Mouse (Mus musculus): ENCODE results near the gene Rhob. TPM values are rescaled to one million over a fixed set of nuclear protein-coding genes. Genes with fewer than 3 reads are reported as not detected.

Rhob gene
- polyA plus RNA-seq, 1 experiment from 2014 or later = 39.3 TPM

DNA sequence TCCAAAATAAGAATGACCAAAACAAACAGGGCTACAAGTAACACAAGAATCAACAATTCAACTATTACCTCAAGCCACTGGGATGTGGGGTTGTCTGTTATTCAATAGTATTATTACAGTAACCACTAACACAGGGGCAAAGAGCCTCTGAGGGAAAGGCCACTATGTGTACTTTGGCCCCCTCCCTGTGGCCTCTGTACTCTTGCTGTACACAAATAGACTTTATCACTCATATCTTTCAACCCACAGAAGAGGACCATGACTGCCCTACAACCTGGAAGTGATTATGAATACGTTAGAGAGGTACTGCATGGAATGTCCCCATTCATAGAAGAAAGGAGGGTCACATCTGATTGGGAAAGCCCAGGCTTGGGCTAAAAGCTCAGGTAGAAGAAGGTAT is 35.1 kb upstream of the Rhob start:
- 0 out of 2 replicates have a peak, but pooled peaks cover 2% of the 10 kb centered on the region for H3K4me1 ChIP-seq (ENCODE audit: control insufficient read depth, insufficient read depth, low read length)
- no peak for ATAC-seq (replicated peaks; ENCODE audit: extremely low read depth, insufficient read depth, low FRiP score)
- H3K27me3 ChIP-seq (ENCODE audit: control insufficient read depth, insufficient read depth, low read length) = no peaks in the 10 kb centered on the region
- no peaks in the 10 kb centered on the region for H3K9me3 ChIP-seq (replicated peaks; ENCODE audit: control insufficient read depth, low read length)
- no peak overlapping the region for H3K27ac ChIP-seq (ENCODE audit: low read length)
- no peak overlapping the region for H3K4me3 ChIP-seq (ENCODE audit: low read length)
- no peak overlapping the region for H3K4me2 ChIP-seq (ENCODE audit: low read depth, low read length)
- 35% methylated on average over 1 of the region's 1 CpGs for WGBS
- no peaks in the 10 kb centered on the region for H3K36me3 ChIP-seq (ENCODE audit: control insufficient read depth, insufficient read depth)
- H3K9ac ChIP-seq (ENCODE audit: low read length) = no peak overlapping the region

DNA sequence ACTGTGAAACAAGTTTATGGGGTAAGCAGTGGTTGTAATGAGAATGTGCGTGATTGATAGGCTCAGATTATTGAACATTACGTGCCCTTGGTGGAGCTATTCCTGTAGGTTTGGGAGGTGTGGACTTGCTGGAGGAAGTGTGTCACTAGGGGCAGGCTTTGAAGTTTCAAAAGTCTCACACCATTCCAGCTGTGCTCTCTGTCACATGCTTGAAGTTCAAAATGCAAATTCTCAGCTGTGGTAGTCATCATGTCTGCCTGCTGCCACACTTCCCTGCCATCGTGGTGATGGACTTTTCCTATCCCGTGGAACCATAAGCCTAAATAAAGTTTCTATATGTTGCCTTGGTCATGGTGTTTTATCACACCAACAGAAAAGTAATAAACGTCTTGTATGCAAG is 28.0 kb upstream of the Rhob start:
- 61% methylated on average over 5 of the region's 5 CpGs for WGBS
- no peak for ATAC-seq (replicated peaks; ENCODE audit: extremely low read depth, insufficient read depth, low FRiP score)

DNA sequence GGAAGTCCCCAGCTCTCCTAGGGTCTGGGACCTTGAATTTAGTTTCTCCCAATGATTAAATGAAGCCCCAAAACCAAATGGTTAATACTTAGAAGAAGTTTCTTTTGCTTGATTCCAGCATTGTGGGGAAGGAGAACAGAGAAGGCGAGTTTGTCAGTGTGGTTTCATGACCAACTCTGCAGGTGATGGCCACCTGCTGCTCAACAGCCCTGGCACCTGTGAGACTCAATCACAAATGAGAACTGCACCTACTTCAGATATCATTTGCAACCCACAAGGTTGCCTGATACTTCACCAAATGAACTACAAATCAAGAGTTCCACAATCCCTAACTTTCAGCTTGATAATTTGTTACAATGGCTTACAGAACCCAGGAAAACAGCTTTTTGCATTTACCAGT is 27.4 kb upstream of the Rhob start:
- Histone ChIP-seq H3K9me3 (replicated peaks; ENCODE audit: control insufficient read depth, low read length) (no peaks in the 10 kb centered on the region), H3K4me2 (ENCODE audit: low read depth, low read length) (no peak overlapping the region), H3K4me3 (ENCODE audit: low read length) (no peak overlapping the region), H3K9ac (ENCODE audit: low read length) (no peak overlapping the region), H3K27me3 (ENCODE audit: control insufficient read depth, insufficient read depth, low read length) (no peaks in the 10 kb centered on the region), H3K27ac (ENCODE audit: low read length) (no peak overlapping the region), H3K4me1 (ENCODE audit: control insufficient read depth, insufficient read depth, low read length) (peaks cover 10% of the 10 kb centered on the region; the same call in 1 of the 2 replicates), H3K36me3 (ENCODE audit: control insufficient read depth, insufficient read depth) (no peaks in the 10 kb centered on the region)
- ATAC-seq (replicated peaks; ENCODE audit: extremely low read depth, insufficient read depth, low FRiP score) = no peak
- 70% methylated on average over 1 of the region's 1 CpGs for WGBS

More for the DNA sequence above, 28.0 kb upstream of the Rhob start:
- no peaks in the 10 kb centered on the region for H3K27me3 ChIP-seq (ENCODE audit: control insufficient read depth, insufficient read depth, low read length)
- H3K9ac ChIP-seq (ENCODE audit: low read length) = no peak overlapping the region
- no peaks in the 10 kb centered on the region for H3K36me3 ChIP-seq (ENCODE audit: control insufficient read depth, insufficient read depth)
- no peaks in the 10 kb centered on the region for H3K9me3 ChIP-seq (replicated peaks; ENCODE audit: control insufficient read depth, low read length)
- no peak overlapping the region for H3K4me3 ChIP-seq (ENCODE audit: low read length)
- no peak overlapping the region for H3K27ac ChIP-seq (ENCODE audit: low read length)
- H3K4me1 ChIP-seq (ENCODE audit: control insufficient read depth, insufficient read depth, low read length) = peaks cover 4% of the 10 kb centered on the region; the same call in 1 of the 2 replicates
- no peak overlapping the region for H3K4me2 ChIP-seq (ENCODE audit: low read depth, low read length)

- H3K9me3 ChIP-seq (replicated peaks; ENCODE audit: control insufficient read depth, low read length) = no peaks in the 10 kb centered on the region
- WGBS = 76% methylated on average over 5 of the region's 5 CpGs
- peaks cover 36% of the 10 kb centered on the region for H3K4me1 ChIP-seq (ENCODE audit: control insufficient read depth, insufficient read depth, low read length)
- ATAC-seq (replicated peaks; ENCODE audit: extremely low read depth, insufficient read depth, low FRiP score) = no peak
- no peaks in the 10 kb centered on the region for H3K36me3 ChIP-seq (ENCODE audit: control insufficient read depth, insufficient read depth)
- H3K27ac ChIP-seq (ENCODE audit: low read length) = no peak overlapping the region
- no peak overlapping the region for H3K4me2 ChIP-seq (ENCODE audit: low read depth, low read length)
- no peak overlapping the region for H3K4me3 ChIP-seq (ENCODE audit: low read length)
- no peaks in the 10 kb centered on the region for H3K27me3 ChIP-seq (ENCODE audit: control insufficient read depth, insufficient read depth, low read length)
- no peak overlapping the region for H3K9ac ChIP-seq (ENCODE audit: low read length)
These were observed 24.3 kb upstream of the Rhob start for GRCm38 (mm10) chr12:8524062-8524461.

DNA sequence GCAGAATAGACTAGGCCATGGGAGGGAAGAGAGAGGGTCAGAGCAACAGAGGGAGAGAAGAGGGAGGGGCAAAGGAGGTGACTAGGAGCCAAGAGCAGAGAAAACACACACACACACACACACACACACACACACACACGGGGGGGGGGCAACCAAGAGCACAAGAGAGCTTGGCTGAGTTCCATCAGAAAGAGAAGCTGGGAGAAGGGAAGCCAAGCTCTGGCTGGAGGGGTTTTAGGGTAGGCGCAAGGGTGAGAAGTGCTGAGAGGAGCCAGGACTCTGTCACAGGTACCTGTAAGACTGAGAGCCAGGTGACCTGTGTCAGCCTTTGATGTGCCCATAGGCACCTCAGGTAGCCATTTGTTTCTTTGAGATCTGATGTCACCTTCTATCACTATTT is 22.9 kb upstream of the Rhob start:
- Histone ChIP-seq H3K4me3 (ENCODE audit: low read length) (no peak overlapping the region), H3K36me3 (ENCODE audit: control insufficient read depth, insufficient read depth) (no peaks in the 10 kb centered on the region), H3K9me3 (replicated peaks; ENCODE audit: control insufficient read depth, low read length) (no peaks in the 10 kb centered on the region), H3K9ac (ENCODE audit: low read length) (no peak overlapping the region), H3K4me1 (ENCODE audit: control insufficient read depth, insufficient read depth, low read length) (peaks cover 33% of the 10 kb centered on the region), H3K27ac (ENCODE audit: low read length) (peak overlapping the region; percentile 95; the same call in 1 of the 2 replicates), H3K4me2 (ENCODE audit: low read depth, low read length) (no peak overlapping the region), H3K27me3 (ENCODE audit: control insufficient read depth, insufficient read depth, low read length) (no peaks in the 10 kb centered on the region)
- 50% methylated on average over 2 of the region's 2 CpGs for WGBS
- ATAC-seq (replicated peaks; ENCODE audit: extremely low read depth, insufficient read depth, low FRiP score) = no peak

DNA sequence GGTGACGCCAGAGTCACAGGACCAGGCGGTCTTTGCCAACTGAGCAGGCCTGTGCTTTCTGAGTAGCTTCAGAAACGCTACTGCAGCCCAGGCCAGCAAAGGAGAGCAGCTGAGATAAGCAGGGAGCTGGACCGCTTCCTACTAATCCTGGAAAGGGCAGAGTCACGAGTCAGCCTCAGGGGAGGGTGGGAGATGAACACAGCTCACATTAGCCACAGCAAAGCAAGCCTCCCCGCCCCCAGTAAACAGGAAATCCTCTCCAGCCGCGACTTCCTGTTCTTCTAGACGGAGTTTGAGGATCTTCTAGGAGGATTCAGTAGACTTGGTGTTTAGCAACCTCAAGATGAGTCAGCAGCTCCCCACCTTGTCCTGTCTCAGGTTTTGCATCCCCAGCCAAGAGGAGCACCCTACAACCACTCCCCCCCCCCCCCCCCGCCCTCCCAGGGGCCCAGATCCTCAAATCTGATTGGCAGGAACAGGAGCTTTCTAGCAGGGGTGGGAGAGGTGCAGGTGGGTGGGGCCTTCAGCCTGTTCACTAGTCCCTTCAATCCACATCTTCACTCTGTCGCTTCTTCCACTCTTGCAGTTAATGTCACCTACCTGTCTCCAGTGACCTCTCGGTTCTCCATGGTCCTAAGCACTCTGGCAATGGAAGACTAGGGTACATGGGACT is 21.7 kb upstream of the Rhob start:
- no peaks in the 10 kb centered on the region for H3K27me3 ChIP-seq (ENCODE audit: control insufficient read depth, insufficient read depth, low read length)
- no peaks in the 10 kb centered on the region for H3K36me3 ChIP-seq (ENCODE audit: control insufficient read depth, insufficient read depth)
- no peaks in the 10 kb centered on the region for H3K9me3 ChIP-seq (replicated peaks; ENCODE audit: control insufficient read depth, low read length)
- peak overlapping the region; percentile 16 for H3K9ac ChIP-seq (ENCODE audit: low read length)
- WGBS = 16% methylated on average over 11 of the region's 12 CpGs
- peak; percentile 94 for ATAC-seq (replicated peaks; ENCODE audit: extremely low read depth, insufficient read depth, low FRiP score)
- H3K4me3 ChIP-seq (ENCODE audit: low read length) = peak overlapping the region; percentile 8; the same call in 1 of the 2 replicates
- peaks cover 33% of the 10 kb centered on the region for H3K4me1 ChIP-seq (ENCODE audit: control insufficient read depth, insufficient read depth, low read length)
- peak overlapping the region; percentile 46 for H3K4me2 ChIP-seq (ENCODE audit: low read depth, low read length)
- peak overlapping the region; percentile 95 for H3K27ac ChIP-seq (ENCODE audit: low read length)

DNA sequence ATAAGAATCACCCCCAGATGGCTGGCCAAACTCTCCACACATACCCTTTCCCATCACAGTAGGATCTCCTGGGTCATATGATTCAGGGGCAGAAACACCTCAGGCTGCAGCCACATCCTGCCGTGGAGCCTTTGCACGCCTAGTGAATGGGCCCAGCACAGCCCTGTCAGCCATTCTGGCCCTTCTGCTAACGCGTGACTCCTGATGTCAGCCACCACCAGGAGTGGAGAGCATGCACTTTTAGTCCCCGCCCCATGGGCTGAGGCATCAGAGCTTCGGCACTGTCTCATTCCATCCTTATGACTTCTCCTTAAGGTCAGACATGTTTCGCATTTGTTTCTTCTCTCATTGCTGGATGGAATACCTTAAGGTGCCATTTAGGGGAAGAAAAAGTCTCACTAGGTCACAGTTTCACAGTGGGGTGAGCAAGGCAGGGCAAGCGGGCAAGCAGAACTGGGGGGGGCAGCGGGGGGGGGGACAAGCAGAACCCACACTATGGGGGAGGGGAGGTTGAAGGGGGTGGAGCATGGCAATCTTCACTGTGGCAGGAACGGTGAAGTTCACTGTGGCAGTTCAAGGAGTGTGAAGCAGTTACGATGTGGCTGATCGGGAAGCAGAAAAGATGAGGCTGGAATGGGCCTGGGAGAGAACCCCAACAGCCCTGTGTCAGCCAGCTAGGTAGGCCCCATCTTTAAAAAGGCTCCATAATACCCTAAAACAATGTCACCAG is 19.8 kb upstream of the Rhob start:
- whole genome bisulfite sequencing = 46% methylated on average over 12 of the region's 12 CpGs
- peak overlapping the region; percentile 15; the same call in 1 of the 2 replicates for H3K9ac ChIP-seq (ENCODE audit: low read length)
- ATAC-seq (replicated peaks; ENCODE audit: extremely low read depth, insufficient read depth, low FRiP score) = no peak
- peaks cover 33% of the 10 kb centered on the region for H3K4me1 ChIP-seq (ENCODE audit: control insufficient read depth, insufficient read depth, low read length)
- peak overlapping the region; percentile 15; the same call in 1 of the 2 replicates for H3K4me2 ChIP-seq (ENCODE audit: low read depth, low read length)
- no peak overlapping the region for H3K4me3 ChIP-seq (ENCODE audit: low read length)
- H3K36me3 ChIP-seq (ENCODE audit: control insufficient read depth, insufficient read depth) = no peaks in the 10 kb centered on the region
- no peaks in the 10 kb centered on the region for H3K27me3 ChIP-seq (ENCODE audit: control insufficient read depth, insufficient read depth, low read length)
- H3K9me3 ChIP-seq (replicated peaks; ENCODE audit: control insufficient read depth, low read length) = no peaks in the 10 kb centered on the region
- peak overlapping the region; percentile 55 for H3K27ac ChIP-seq (ENCODE audit: low read length)

DNA sequence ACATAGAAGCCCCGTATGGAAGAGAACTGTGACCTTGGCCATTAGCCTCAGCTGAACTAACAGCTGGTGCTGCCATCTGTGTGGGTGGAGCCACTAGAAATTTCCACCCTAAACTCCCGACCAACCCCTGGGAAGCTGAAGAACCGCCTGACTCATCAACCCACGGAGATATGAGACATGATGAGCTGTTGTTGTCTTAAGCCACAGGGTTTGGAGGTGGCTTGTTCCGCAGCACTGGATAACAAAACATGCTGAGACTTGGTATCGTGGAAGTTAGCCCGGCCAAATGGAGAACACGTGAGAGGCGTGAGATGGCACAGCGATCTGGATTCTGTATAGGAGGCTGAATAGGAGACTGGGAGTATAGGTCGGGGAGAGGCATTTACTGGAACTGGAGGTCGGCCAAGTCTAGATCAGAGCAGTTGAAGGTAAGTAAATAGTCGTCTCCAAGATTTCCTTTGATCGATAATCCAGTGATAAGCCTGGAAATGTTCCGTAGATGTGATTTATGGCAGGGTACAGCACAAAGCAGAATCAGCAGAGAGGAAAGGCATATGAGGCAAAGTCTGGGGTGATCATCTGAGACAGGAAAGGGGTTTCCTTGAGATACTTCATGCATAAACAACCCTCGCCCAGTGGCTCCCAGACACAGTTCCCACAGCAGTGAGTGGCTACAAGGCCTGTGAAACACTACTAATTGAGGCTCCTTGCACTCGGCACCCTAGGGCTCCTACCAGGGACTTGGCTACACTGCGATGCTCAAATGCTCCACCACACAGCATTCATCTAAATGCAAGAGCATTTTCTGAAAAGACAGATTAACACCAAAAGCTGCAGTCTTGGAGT is 11.5 kb upstream of the Rhob start:
- WGBS = 58% methylated on average over 18 of the region's 18 CpGs
- Histone ChIP-seq H3K9me3 (replicated peaks; ENCODE audit: control insufficient read depth, low read length) (no peaks in the 10 kb centered on the region), H3K4me1 (ENCODE audit: control insufficient read depth, insufficient read depth, low read length) (peaks cover 20% of the 10 kb centered on the region), H3K4me2 (ENCODE audit: low read depth, low read length) (no peak overlapping the region), H3K9ac (ENCODE audit: low read length) (no peak overlapping the region), H3K27ac (ENCODE audit: low read length) (no peak overlapping the region), H3K27me3 (ENCODE audit: control insufficient read depth, insufficient read depth, low read length) (no peaks in the 10 kb centered on the region), H3K36me3 (ENCODE audit: control insufficient read depth, insufficient read depth) (no peaks in the 10 kb centered on the region), H3K4me3 (ENCODE audit: low read length) (no peak overlapping the region)
- no peak for ATAC-seq (replicated peaks; ENCODE audit: extremely low read depth, insufficient read depth, low FRiP score)

Data from heart, embryonic 16.5 days (tissue).